Mouse (Mus musculus): ENCODE measurements around the gene Macc1.

- TF ChIP-seq CTCF (IDR thresholded peaks at IDR 0.05): no peak
- no peak for TF ChIP-seq EP300 (IDR thresholded peaks at IDR 0.05; ENCODE audit: insufficient read depth, low read depth, low read length)
- no peak for TF ChIP-seq POLR2A (IDR thresholded peaks at IDR 0.05; ENCODE audit: insufficient read depth, low read depth, low read length)
Observed at GRCm38 (mm10) chr12:119450116-119450515, 136.0 kb downstream of the Macc1 start.

All from heart, adult 2 months (tissue).